Mouse (Mus musculus) myocyte (in vitro differentiated cells): ENCODE data around the gene Tceanc2. TPM values are rescaled to one million over a fixed set of nuclear protein-coding genes. Genes with fewer than 3 reads are reported as not detected.
"Not testable (repeated sequence)": the region's sequence is repeated elsewhere in the genome, so short reads cannot be mapped to it uniquely, and the experiment has no call there.

ENCODE experiments used
- H3K27me3 ChIP-seq: one replicate; pipeline ENCODE4 v1.6.1; 2011; ENCODE audit not compliant: control insufficient read depth, insufficient read depth, insufficient read length
- H3K36me3 ChIP-seq: one replicate; pipeline ENCODE4 v1.6.1; 2011; ENCODE audit not compliant: control insufficient read depth, insufficient read depth
- H3K4me2 ChIP-seq: one replicate; pipeline ENCODE4 v1.6.1; 2011; ENCODE audit warnings: low read depth, control low read depth
- H3K4me3 ChIP-seq: one replicate; pipeline ENCODE4 v1.5.1; 2011; ENCODE audit warnings: mild to moderate bottlenecking, control low read depth, moderate library complexity
- H3K79me2 ChIP-seq: one replicate; pipeline ENCODE4 v1.6.1; 2011; ENCODE audit not compliant: control insufficient read depth, insufficient read depth
- H3ac ChIP-seq: one replicate; pipeline ENCODE4 v1.6.1; 2011; ENCODE audit not compliant: control insufficient read depth, insufficient read length
- CEBPB ChIP-seq: IDR thresholded peaks from 2 replicates; pipeline ENCODE4 v1.6.1; 2011; ENCODE audit warnings: mild to moderate bottlenecking, moderate library complexity; ENCODE audit not compliant: poor library complexity, insufficient read depth, severe bottlenecking
- E2F4 ChIP-seq: IDR thresholded peaks from one replicate; pipeline ENCODE4 v1.6.1; 2011; ENCODE audit warnings: mild to moderate bottlenecking, control low read depth, moderate library complexity; ENCODE audit not compliant: insufficient read depth
- MAX ChIP-seq: IDR thresholded peaks from one replicate; pipeline ENCODE4 v1.6.1; 2011; ENCODE audit warnings: low read depth, mild to moderate bottlenecking, control low read depth
- MYOD1 ChIP-seq, 3 experiments: IDR thresholded peaks; one replicate each; pipeline ENCODE4 v1.6.1; 2011; ENCODE audit warnings: control low read depth in 2 of 3, low read depth in 2 of 3, mild to moderate bottlenecking in 2 of 3, moderate library complexity in 1 of 3; ENCODE audit not compliant: insufficient read length in 2 of 3, control insufficient read depth in 1 of 3
- MYOG ChIP-seq, 3 experiments: IDR thresholded peaks; one replicate each; pipeline ENCODE4 v1.6.1; 2011; ENCODE audit warnings: control low read depth in 2 of 3, low read depth in 2 of 3, mild to moderate bottlenecking in 2 of 3; ENCODE audit not compliant: insufficient read length in 2 of 3, control insufficient read depth in 1 of 3, insufficient read depth in 1 of 3
- POLR2A ChIP-seq: IDR thresholded peaks from one replicate; pipeline ENCODE4 v1.6.1; 2011; ENCODE audit warnings: low read depth, mild to moderate bottlenecking, control low read depth, moderate library complexity; ENCODE audit not compliant: insufficient read length
- POLR2AphosphoS2 ChIP-seq: IDR thresholded peaks from one replicate; pipeline ENCODE4 v1.6.1; 2011; ENCODE audit warnings: low read depth, control low read depth; ENCODE audit not compliant: insufficient read length
- REST ChIP-seq: IDR thresholded peaks from one replicate; pipeline ENCODE4 v1.6.1; 2011; ENCODE audit warnings: mild to moderate bottlenecking, control low read depth, moderate library complexity; ENCODE audit not compliant: insufficient read depth, insufficient read length
- SRF ChIP-seq: IDR thresholded peaks from one replicate; pipeline ENCODE4 v1.6.1; 2011; ENCODE audit warnings: low read depth; ENCODE audit not compliant: control insufficient read depth, insufficient read length
- TCF12 ChIP-seq: IDR thresholded peaks from one replicate; pipeline ENCODE4 v1.6.1; 2011; ENCODE audit warnings: mild to moderate bottlenecking, control low read depth; ENCODE audit not compliant: poor library complexity, insufficient read depth, severe bottlenecking
- TCF3 ChIP-seq: IDR thresholded peaks from one replicate; pipeline ENCODE4 v1.6.1; 2011; ENCODE audit warnings: low read depth, control low read depth; ENCODE audit not compliant: insufficient read length
- polyA plus RNA-seq: library from polyadenylated mRNA; unstranded; fragments of >200 nt; fragmentation: generic; extraction: Trizol; gene quantifications from one replicate; pipeline ENCODE4 v1.2.1, GENCODE M21; 2012; ENCODE audit warnings: missing spikeins

The Tceanc2 gene
- polyA plus RNA-seq, 1 experiment = 20.7 TPM

DNA sequence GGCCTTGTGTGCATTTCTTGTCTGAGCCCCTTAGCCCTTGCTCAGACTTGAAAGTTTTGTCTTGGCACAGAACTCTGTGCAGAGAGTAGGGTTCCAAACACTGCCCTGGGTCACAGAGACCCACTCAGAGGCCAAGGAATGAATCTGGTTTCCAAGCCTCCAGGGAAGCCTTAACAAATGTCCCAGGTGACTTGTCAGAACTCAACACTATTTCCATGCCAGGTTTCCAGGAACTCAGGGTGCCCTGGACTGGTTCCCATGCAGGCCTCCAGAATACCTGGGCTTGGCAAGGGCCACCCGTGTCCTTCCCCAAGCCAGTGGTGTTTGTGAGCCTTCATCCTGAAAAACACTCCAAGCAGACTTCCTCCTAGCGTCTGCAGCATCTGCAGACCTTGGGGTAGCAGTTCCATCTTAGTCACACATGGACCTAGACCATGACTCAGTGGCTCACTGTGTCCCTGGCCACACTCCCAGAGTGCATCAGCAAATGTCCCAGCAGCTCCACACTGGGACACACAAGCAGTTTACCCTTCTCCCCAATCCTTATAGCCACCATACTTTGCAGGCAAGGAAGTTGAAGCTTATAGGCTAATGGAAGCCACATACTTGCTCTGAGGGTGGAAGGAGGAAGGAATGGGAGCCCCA lies 61.1 kb downstream of the Tceanc2 start:
- H3ac ChIP-seq = no peak overlapping the region
- no peaks in the 10 kb centered on the region for H3K36me3 ChIP-seq
- H3K4me3 ChIP-seq = no peak overlapping the region
- H3K79me2 ChIP-seq = no peaks in the 10 kb centered on the region
- peaks cover 5% of the 10 kb centered on the region for H3K27me3 ChIP-seq
- no peak overlapping the region for H3K4me2 ChIP-seq
- TF ChIP-seq POLR2A (no peak), E2F4 (no peak)

DNA sequence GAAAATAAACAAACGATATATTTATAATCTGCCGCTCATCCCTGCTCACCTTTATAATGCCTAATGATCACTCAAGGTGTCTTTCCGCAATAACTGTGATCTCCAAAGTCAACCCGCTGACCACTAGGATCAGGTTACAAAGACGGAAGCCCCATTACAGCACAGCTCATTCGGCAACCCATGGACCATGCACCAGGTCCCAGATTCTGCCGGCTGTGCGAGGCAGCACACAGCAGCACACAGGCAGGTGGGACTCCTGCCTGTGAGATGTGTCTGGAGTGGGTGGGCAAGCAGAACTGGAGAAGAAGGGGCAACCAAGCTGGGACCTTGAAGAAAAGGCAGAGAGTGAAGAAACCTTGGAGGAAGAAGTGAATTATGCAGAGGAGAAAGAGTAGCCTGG lies 64.6 kb downstream of the Tceanc2 start:
- H3K4me3 ChIP-seq = no peak overlapping the region
- H3ac ChIP-seq = no peak overlapping the region
- H3K79me2 ChIP-seq = no peaks in the 10 kb centered on the region
- H3K4me2 ChIP-seq = no peak overlapping the region
- H3K36me3 ChIP-seq = no peaks in the 10 kb centered on the region
- peaks cover 10% of the 10 kb centered on the region for H3K27me3 ChIP-seq
- TF ChIP-seq MYOG (IDR thresholded peaks at IDR 0.05; ENCODE audit: control insufficient read depth in 1 of 3, insufficient read depth in 1 of 3, insufficient read length in 2 of 3, low read depth in 2 of 3) = no peak
- TF ChIP-seq SRF = no peak
- no peak for TF ChIP-seq CEBPB
- TF ChIP-seq TCF12 = no peak
- TF ChIP-seq MAX = no peak
- TF ChIP-seq REST = no peak
- no peak for TF ChIP-seq POLR2AphosphoS2
- no peak for TF ChIP-seq TCF3

DNA sequence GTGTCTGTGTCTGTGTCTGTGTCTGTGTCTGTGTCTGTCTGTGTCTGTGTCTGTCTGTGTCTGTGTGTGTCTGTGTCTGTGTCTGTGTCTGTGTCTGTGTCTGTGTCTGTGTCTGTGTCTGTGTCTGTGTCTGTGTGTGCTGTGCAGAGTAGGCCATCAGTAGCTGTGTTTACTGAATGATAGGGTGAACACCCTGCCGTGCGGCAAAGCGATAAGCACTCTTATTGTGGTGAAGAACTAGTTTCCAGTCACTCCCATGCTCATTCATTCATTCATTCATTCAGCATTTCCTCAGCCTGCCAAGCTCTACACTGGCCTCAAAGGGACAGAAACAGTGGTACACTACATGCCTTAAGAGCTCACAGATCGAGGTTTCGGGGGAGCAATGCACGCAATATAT lies 69.7 kb downstream of the Tceanc2 start:
- not testable (repeated sequence) for H3K79me2 ChIP-seq, H3ac ChIP-seq, H3K27me3 ChIP-seq, H3K4me3 ChIP-seq, H3K4me2 ChIP-seq, H3K36me3 ChIP-seq

DNA sequence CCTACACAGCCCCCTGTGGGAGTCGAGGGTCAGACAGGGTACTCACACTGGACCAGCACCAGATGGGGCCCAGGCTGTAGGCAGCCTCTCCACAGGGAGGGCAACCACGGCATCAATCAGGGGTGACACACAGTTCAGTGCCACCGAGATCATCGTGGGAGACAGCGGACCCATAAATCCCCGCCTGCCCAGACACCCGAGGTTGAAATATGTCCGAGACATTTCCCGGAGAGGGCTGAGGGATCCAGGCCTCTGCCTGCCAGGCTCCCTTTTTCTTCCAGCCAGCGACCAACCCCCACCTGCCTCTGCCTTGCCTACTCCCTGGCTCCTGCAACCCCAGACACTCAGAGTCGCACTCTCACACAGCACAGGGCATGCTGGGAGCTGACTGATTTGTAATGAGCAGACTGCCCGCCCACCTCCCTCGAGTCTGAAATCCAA lies 70.6 kb downstream of the Tceanc2 start:
- no peak overlapping the region for H3ac ChIP-seq
- peak overlapping the region; percentile 45 for H3K4me2 ChIP-seq
- no peak overlapping the region for H3K4me3 ChIP-seq
- H3K36me3 ChIP-seq = no peaks in the 10 kb centered on the region
- H3K27me3 ChIP-seq = peaks cover 7% of the 10 kb centered on the region
- H3K79me2 ChIP-seq = no peaks in the 10 kb centered on the region
- TF ChIP-seq MYOD1 (IDR thresholded peaks at IDR 0.05; ENCODE audit: control insufficient read depth in 1 of 3, insufficient read length in 2 of 3, low read depth in 2 of 3) = no peak
- no peak for TF ChIP-seq TCF3
- no peak for TF ChIP-seq SRF
- TF ChIP-seq MAX = no peak
- TF ChIP-seq POLR2AphosphoS2 = no peak
- no peak for TF ChIP-seq POLR2A
- TF ChIP-seq TCF12 = no peak

DNA sequence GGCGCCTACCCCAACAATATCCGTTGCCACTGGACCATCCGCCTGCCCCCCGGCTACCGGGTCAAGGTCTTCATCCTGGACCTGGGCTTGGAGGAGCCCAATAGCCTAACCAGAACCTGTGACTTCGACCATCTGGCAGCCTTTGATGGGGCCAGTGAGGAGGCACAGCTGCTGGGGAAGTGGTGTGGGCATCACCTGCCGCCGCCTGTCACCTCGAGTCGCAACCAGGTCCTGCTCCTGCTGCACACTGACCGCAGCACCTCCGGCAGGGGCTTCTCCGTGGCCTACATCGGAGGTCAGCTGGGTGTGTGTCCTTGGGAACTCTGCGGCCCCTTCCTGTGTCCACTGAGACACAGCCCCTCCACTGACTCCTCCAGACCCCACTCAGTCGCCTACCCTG lies 72.1 kb downstream of the Tceanc2 start:
- Histone ChIP-seq H3K36me3 (no peaks in the 10 kb centered on the region), H3K79me2 (no peaks in the 10 kb centered on the region), H3ac (no peak overlapping the region), H3K4me2 (no peak overlapping the region), H3K27me3 (no peaks in the 10 kb centered on the region), H3K4me3 (no peak overlapping the region)
- TF ChIP-seq TCF3 (peak; percentile 90), TCF12 (peak; percentile 38), MYOG (IDR thresholded peaks at IDR 0.05; ENCODE audit: control insufficient read depth in 1 of 3, insufficient read depth in 1 of 3, insufficient read length in 2 of 3, low read depth in 2 of 3) (peak in 2 of 3 experiments; percentile 89 to 90), CEBPB (no peak), MYOD1 (IDR thresholded peaks at IDR 0.05; ENCODE audit: control insufficient read depth in 1 of 3, insufficient read length in 2 of 3, low read depth in 2 of 3) (peak in 2 of 3 experiments; percentile 99 to 100), POLR2A (no peak)

DNA sequence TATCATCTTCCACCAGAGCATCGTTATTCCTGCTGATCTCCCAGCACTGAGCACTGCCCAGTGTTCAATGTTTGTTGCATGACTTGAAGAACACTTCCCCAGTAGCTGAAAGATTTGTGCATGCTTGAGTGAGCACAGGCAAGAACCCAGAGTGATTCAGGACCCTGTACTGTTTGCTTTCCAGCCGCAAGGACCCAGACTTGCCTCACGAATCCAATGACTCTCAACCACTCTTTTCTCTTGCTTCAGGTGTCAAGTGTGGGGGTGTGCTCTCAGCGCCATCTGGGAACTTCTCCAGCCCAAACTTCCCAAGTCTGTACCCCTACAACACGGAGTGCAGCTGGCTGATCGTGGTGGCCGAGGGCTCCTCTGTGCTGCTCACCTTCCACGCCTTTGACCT lies 76.7 kb downstream of the Tceanc2 start:
- Histone ChIP-seq H3K27me3 (no peaks in the 10 kb centered on the region), H3K36me3 (no peaks in the 10 kb centered on the region), H3K4me2 (no peak overlapping the region), H3ac (no peak overlapping the region), H3K79me2 (no peaks in the 10 kb centered on the region), H3K4me3 (no peak overlapping the region)
- TF ChIP-seq E2F4 (no peak), MYOD1 (IDR thresholded peaks at IDR 0.05; ENCODE audit: control insufficient read depth in 1 of 3, insufficient read length in 2 of 3, low read depth in 2 of 3) (no peak), SRF (no peak), POLR2A (no peak), POLR2AphosphoS2 (no peak)
